Mouse (Mus musculus) lung, adult 18-20 months (tissue): Measurements from ENCODE around the gene Esp1.
"Not testable (repeated sequence)": the region's sequence is repeated elsewhere in the genome, so short reads cannot be mapped to it uniquely, and the experiment has no call there.

Experiments used
- DNase-seq, 2 experiments: peaks; one replicate each; pipeline ENCODE4 v3.0.0; 2022; ENCODE audit warnings: mixed read lengths in 2 of 2

Gene Esp1

GRCm38 (mm10) chr17:40726820-40727219 lies at the start of gene Esp1:
TSS of gene Esp1 (plus strand) at chr17:40727120.
- no peak for DNase-seq

- DNase-seq, result no peak
These were observed 10.6 kb upstream of the Esp1 start for GRCm38 (mm10) chr17:40716273-40716672.

- DNase-seq, result not testable (repeated sequence)
These were observed 9.9 kb upstream of the Esp1 start for GRCm38 (mm10) chr17:40717055-40717454.

- DNase-seq, result no peak
These were observed 4.4 kb downstream of the Esp1 start for GRCm38 (mm10) chr17:40731296-40731695.

- DNase-seq, result no peak
These were observed 4.8 kb downstream of the Esp1 start for GRCm38 (mm10) chr17:40731724-40732123.

- DNase-seq, result no peak
These were observed 36.7 kb downstream of the Esp1 start for GRCm38 (mm10) chr17:40763662-40764061.

- no peak for DNase-seq
These were observed 40.2 kb downstream of the Esp1 start for GRCm38 (mm10) chr17:40767120-40767519.
